Mouse (Mus musculus) kidney, adult 2 months (tissue): ENCODE results near the gene Map3k9.

Experiments
- CTCF ChIP-seq: fragments of 200-500 bp; conservative IDR thresholded peaks from 2 replicates; pipeline ENCODE4 v1.5.1; 2011; ENCODE audit warnings: low read depth, mild to moderate bottlenecking, control low read depth, low read length, moderate library complexity, mixed read lengths; ENCODE audit not compliant: insufficient read depth, insufficient read length
- POLR2A ChIP-seq: fragments of 200-500 bp; IDR thresholded peaks from one replicate; pipeline ENCODE4 v1.6.1; 2011; ENCODE audit warnings: low read depth, low read length, control low read depth

GRCm38 (mm10) chr12:81675557-81675956, 105.4 kb downstream of the Map3k9 start:
- TF ChIP-seq CTCF (no peak), POLR2A (no peak)
